Mouse (Mus musculus) kidney, postnatal 0 days (tissue): ENCODE data around the gene Cers5. TPM values are rescaled to one million over a fixed set of nuclear protein-coding genes. Genes with fewer than 3 reads are reported as not detected.

Experiments used
- ATAC-seq: fragments of 200-750 bp; cut with Nextera tagmentation; replicated peaks from 2 replicates; pipeline ENCODE4 v1.8.0; 2017; ENCODE audit warnings: low read depth, moderate number of reproducible peaks, moderate TSS enrichment, moderate library complexity; ENCODE audit not compliant: low FRiP score
- DNase-seq: peaks from one replicate; pipeline ENCODE4 v3.0.0-alpha.2; 2016; ENCODE audit warnings: low spot score
- H3K27ac ChIP-seq: fragments of 300-500 bp; sonication (generic); 2 replicates; pipeline ENCODE4 v1.5.1; 2014; ENCODE audit warnings: mild to moderate bottlenecking
- H3K27me3 ChIP-seq: fragments of 300-500 bp; sonication (generic); 2 replicates; pipeline ENCODE4 v1.6.1; 2014; ENCODE audit warnings: low read length, mixed read lengths; ENCODE audit not compliant: insufficient read depth
- H3K36me3 ChIP-seq: fragments of 300-500 bp; sonication (generic); 2 replicates; pipeline ENCODE4 v1.6.1; 2014; ENCODE audit warnings: low read length, mixed read lengths; ENCODE audit not compliant: insufficient read depth
- H3K4me1 ChIP-seq: fragments of 300-500 bp; sonication (generic); replicated peaks from 2 replicates; pipeline ENCODE4 v1.6.1; 2014; ENCODE audit warnings: antibody characterized with exemption, low read length, mixed read lengths; ENCODE audit not compliant: insufficient read depth
- H3K4me2 ChIP-seq: fragments of 300-500 bp; sonication (generic); 2 replicates; pipeline ENCODE4 v1.6.1; 2014; ENCODE audit warnings: mild to moderate bottlenecking, low read length, moderate library complexity, mixed read lengths
- H3K4me3 ChIP-seq: fragments of 300-500 bp; sonication (generic); replicated peaks from 2 replicates; pipeline ENCODE4 v1.5.1; 2014; ENCODE audit warnings: low read depth, low read length
- H3K9ac ChIP-seq: fragments of 300-500 bp; sonication (generic); 2 replicates; pipeline ENCODE4 v1.6.1; 2014; ENCODE audit warnings: low read depth, low read length
- H3K9me3 ChIP-seq: fragments of 300-500 bp; sonication (generic); replicated peaks from 2 replicates; pipeline ENCODE4 v1.6.1; 2016; ENCODE audit warnings: low read length, inconsistent platforms, mixed read lengths
- CTCF ChIP-seq: IDR thresholded peaks from 2 replicates; pipeline ENCODE4 v1.5.1; 2016; ENCODE audit warnings: antibody characterized with exemption, low read depth, mild to moderate bottlenecking, moderate library complexity
- WGBS: fragments of 180-500 bp; shearing (Covaris S2); extraction: QIAGEN DNeasy Blood & Tissue Kit; methylation state at CpG from one replicate; pipeline ENCODE4 v1.1.7; 2014; 5-methylcytosine and 5-hydroxymethylcytosine counted together
- polyA plus RNA-seq: library from polyadenylated mRNA; unstranded; fragments of >200 nt; fragmentation: Nextera tagmentation; extraction: Ambion mirVana; gene quantifications from 2 replicates; pipeline ENCODE4 v1.2.1, GENCODE M21; 2015

Gene Cers5
- polyA plus RNA-seq, 1 experiment from 2014 or later, result 60.8 TPM

- WGBS, result 76% methylated on average over 24 of the region's 24 CpGs
- ATAC-seq (no peak), DNase-seq (no peak)
- Histone ChIP-seq H3K9me3 (no peaks in the 10 kb centered on the region), H3K36me3 (no peaks in the 10 kb centered on the region), H3K9ac (no peak overlapping the region), H3K4me1 (peaks cover 10% of the 10 kb centered on the region; the same call in 1 of the 2 replicates), H3K27me3 (no peaks in the 10 kb centered on the region), H3K27ac (no peak overlapping the region), H3K4me3 (no peak overlapping the region), H3K4me2 (no peak overlapping the region)
- no peak for TF ChIP-seq CTCF
Observed at GRCm38 (mm10) chr15:99814554-99815260, 42.0 kb upstream of the Cers5 start.

GRCm38 (mm10) chr15:99813639-99814038 is 41.0 kb upstream of the Cers5 start:
- WGBS, result 98% methylated on average over 6 of the region's 6 CpGs
- no peaks in the 10 kb centered on the region for H3K27me3 ChIP-seq
- no peak for ATAC-seq

GRCm38 (mm10) chr15:99812097-99812496 is 39.4 kb upstream of the Cers5 start:
- Histone ChIP-seq H3K4me2 (no peak overlapping the region), H3K27ac (no peak overlapping the region), H3K27me3 (no peaks in the 10 kb centered on the region), H3K4me3 (no peak overlapping the region), H3K36me3 (peaks cover 5% of the 10 kb centered on the region; the same call in 1 of the 2 replicates), H3K4me1 (0 out of 2 replicates have a peak, but pooled peaks cover 3% of the 10 kb centered on the region), H3K9ac (no peak overlapping the region), H3K9me3 (no peaks in the 10 kb centered on the region)
- no peak for ATAC-seq
- DNase-seq, result no peak
- no peak for TF ChIP-seq CTCF
- WGBS, result 66% methylated on average over 7 of the region's 7 CpGs

More at GRCm38 (mm10) chr15:99813639-99814038, 41.0 kb upstream of the Cers5 start:
- Histone ChIP-seq H3K4me3 (no peak overlapping the region), H3K4me2 (no peak overlapping the region), H3K27ac (no peak overlapping the region), H3K9ac (no peak overlapping the region), H3K4me1 (peaks cover 6% of the 10 kb centered on the region; the same call in 1 of the 2 replicates), H3K36me3 (no peaks in the 10 kb centered on the region), H3K9me3 (no peaks in the 10 kb centered on the region)
- TF ChIP-seq CTCF, result no peak
- no peak for DNase-seq

- H3K4me3 ChIP-seq, result no peak overlapping the region
- no peak for DNase-seq
- peaks cover 22% of the 10 kb centered on the region for H3K36me3 ChIP-seq
- ATAC-seq, result no peak
- TF ChIP-seq CTCF, result no peak
- H3K27ac ChIP-seq, result no peak overlapping the region
- no peaks in the 10 kb centered on the region for H3K4me1 ChIP-seq
- WGBS, result 63% methylated on average over 21 of the region's 21 CpGs
- no peak overlapping the region for H3K9ac ChIP-seq
- H3K9me3 ChIP-seq, result no peaks in the 10 kb centered on the region
- H3K4me2 ChIP-seq, result no peak overlapping the region
- no peaks in the 10 kb centered on the region for H3K27me3 ChIP-seq
Observed at GRCm38 (mm10) chr15:99807776-99808735, 35.4 kb upstream of the Cers5 start.

GRCm38 (mm10) chr15:99806171-99806570 is 33.5 kb upstream of the Cers5 start:
- Histone ChIP-seq H3K4me2 (no peak overlapping the region), H3K9ac (no peak overlapping the region), H3K4me3 (no peak overlapping the region), H3K36me3 (peaks cover 22% of the 10 kb centered on the region), H3K4me1 (no peaks in the 10 kb centered on the region), H3K27me3 (no peaks in the 10 kb centered on the region), H3K27ac (no peak overlapping the region), H3K9me3 (no peaks in the 10 kb centered on the region)
- ATAC-seq, result no peak
- TF ChIP-seq CTCF, result no peak
- 49% methylated on average over 7 of the region's 7 CpGs for WGBS
- DNase-seq, result no peak

- Histone ChIP-seq H3K36me3 (peaks cover 22% of the 10 kb centered on the region), H3K4me1 (no peaks in the 10 kb centered on the region), H3K27me3 (no peaks in the 10 kb centered on the region), H3K27ac (no peak overlapping the region), H3K4me3 (no peak overlapping the region), H3K9ac (no peak overlapping the region), H3K9me3 (no peaks in the 10 kb centered on the region), H3K4me2 (no peak overlapping the region)
- ATAC-seq (no peak), DNase-seq (no peak)
- TF ChIP-seq CTCF, result no peak
- 99% methylated on average over 4 of the region's 4 CpGs for WGBS
Observed at GRCm38 (mm10) chr15:99805673-99806072, 33.0 kb upstream of the Cers5 start.
